Mouse (Mus musculus) common myeloid progenitor, adult 5-6 weeks (primary cell): Measurements from ENCODE around the gene Cdc7. TPM values are rescaled to one million over a fixed set of nuclear protein-coding genes. Genes with fewer than 3 reads are reported as not detected.
A peak's percentile ranks its signal among the peaks of the same experiment; 100 is the strongest.
"Not testable (repeated sequence)": the region's sequence is repeated elsewhere in the genome, so short reads cannot be mapped to it uniquely, and the experiment has no call there.

Source experiments
- ATAC-seq: replicated peaks from 2 replicates; pipeline ENCODE4 v1.8.0; 2016; ENCODE audit warnings: low read depth, mild to moderate bottlenecking, moderate TSS enrichment, inconsistent platforms; ENCODE audit not compliant: poor library complexity, severe bottlenecking
- total RNA-seq: library from RNA; stranded (forward); fragments of 200-1000, 187-1606 nt; gene quantifications from 2 replicates; pipeline ENCODE4 v1.2.3, GENCODE M21; 2017

The Cdc7 gene
- total RNA-seq = 36.8 and 47.8 TPM in 2 replicates

DNA sequence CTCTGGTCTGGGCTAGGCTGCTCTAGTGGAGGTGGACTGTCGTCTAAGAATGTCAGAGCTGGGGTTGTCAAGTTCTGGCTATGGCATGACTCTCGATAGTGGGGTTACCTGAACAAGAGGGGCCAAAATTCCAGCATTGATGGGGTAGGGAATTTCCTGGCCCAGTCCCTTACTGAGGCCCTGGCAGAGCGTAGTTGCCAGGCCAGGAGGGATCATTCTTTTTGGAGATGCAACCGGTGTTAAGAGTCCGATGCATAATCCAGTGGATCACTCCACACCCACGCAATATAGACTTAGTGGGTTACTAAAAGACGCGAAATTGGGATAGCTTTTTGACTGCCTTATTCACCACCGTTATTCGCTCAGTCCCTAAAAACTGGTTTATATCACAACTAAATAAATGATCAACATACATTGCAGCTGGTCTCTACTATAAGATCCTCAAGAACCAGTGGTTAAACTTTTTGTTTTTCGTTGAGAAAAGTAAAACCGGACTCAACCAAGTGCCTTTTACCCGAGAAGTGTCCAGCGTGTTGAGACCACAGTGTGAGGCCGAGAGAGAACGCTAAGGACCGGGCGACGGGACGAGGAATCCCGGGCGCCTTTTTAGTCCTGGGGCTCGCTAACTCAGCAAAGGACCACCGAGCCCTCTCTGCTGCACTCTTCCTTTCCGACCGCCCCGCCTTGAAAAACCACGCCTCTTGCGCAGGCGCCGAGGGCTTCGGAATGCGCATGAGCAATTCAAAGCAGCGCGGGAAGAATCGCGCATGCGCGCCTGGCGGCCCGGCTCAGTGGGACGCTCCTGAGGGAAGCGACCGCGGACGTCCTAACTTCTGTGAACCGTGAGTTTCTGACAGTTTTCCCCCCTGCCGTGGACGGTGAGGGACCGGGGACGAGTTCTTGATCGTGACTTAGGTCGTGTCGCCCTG lies at the start of gene Cdc7:
Gene Cdc7 (plus strand): TSS at position 739 of the 929 bp plus-strand sequence.
- peak; percentile 87 for ATAC-seq

DNA sequence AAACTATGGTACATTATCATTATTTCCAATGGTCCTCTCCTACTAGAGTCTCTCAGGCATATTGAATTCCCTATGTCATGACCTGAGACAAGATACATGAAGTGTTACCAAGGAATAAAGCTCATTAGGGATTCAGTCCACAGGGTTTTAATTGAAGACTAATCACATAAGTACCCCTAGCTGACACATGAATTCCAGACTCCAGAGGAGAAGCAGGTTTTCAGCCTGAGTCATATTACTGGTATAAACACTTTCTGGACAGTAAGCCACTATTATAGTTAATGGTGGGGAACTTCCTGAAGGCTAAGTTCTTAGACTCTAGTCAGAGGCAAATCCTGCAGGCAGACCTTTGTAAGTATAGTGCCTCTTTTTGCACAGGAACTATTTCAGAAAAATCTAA lies 44.8 kb upstream of the Cdc7 start:
- no peak for ATAC-seq

DNA sequence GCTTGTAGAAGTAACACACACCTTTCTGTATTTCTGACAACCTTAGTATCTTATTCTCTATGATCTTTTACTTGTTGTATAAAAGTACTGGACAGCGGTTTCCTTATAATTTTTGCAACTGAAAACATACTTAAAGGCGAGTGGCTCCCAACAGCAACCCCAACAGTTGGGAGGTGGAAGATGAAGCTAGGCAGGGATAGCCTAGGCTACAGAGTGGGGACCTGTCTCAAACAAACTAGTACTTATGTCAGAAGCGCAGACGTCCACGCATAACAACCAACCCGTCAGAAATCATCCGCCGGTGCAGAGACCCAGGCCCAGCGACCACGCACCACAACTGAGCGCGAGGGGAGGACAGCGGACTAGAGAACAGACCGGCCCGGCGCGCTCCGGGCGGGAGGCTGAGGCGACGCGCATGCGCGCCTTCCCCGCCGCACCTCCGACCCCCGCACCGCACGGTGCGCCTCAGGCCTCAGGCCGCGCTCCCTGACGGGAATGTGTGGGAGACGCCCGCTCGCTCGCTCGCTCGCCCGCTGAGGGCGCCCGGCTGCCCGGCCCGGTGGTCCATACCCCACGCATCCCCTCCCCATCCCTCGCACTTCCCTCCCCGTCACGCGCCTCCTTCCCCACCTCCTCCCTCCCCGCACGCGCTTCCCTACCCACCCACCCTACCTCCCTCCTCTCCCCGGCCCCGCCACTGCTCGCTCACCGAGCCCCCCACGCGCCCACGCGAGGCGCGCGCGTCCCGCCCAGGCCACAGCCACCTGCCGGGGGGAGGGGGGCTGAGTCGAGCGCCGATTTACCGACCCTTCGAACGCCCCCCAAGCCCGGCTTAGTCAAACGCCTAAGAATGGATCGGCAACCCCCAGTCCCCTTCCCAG lies 38.4 kb upstream of the Cdc7 start, which contains the start of gene Hfm1:
Gene Hfm1 (minus strand): TSS at position 834 of the 881 bp plus-strand sequence.
- peak; percentile 78 for ATAC-seq

DNA sequence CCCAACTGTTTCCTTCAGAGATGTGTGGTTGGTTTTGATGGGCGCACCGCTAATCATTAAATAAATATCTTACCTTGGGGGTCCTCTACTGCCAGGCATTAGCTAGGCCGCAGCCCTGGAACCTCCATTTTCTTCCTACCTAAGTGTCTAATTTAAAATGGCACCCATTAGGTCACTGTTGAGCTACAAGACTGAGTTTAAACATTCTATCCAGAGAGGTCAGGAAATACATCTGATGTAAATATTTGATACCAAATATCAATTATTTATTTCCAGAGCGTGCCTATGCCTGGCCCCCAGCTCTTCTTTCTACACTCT lies 37.8 kb upstream of the Cdc7 start:
- no peak for ATAC-seq

DNA sequence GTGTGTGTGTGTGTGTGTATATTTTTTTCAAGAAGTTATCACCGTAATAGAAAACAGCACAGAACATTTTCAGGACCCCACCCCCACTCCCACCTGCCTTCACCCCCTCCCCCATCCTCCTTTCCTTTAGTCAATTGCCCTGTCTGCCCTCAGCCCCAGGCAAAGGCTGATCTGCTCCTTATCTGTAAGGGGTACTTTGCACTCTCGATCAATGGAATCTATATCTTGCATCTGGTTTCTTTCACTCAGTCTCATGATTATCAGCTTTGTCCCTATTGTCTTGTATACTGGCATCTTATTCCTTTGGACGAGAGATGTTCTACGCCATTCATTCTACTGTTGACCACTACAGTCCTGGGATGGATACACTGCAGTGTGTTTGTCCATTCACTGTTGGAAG lies 36.1 kb upstream of the Cdc7 start:
- no peak for ATAC-seq

DNA sequence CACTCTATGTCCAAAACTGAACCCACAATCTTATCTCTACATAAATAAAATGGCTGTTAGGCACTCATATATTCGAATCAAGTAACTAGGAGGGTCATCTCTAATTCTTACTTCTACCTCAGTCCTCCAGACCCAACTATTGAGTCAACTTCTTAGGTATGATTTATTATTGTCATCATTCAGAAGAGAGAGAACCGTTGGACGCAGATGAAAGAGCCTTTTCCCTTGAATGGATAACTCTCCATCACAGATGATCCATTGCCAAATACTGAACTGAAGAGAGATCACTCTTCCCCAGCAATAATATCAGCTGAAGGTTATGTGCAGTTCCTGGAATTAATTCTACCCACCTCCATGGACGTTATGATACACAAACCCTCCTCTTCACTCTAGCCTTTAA lies 17.8 kb upstream of the Cdc7 start:
- ATAC-seq = no peak

DNA sequence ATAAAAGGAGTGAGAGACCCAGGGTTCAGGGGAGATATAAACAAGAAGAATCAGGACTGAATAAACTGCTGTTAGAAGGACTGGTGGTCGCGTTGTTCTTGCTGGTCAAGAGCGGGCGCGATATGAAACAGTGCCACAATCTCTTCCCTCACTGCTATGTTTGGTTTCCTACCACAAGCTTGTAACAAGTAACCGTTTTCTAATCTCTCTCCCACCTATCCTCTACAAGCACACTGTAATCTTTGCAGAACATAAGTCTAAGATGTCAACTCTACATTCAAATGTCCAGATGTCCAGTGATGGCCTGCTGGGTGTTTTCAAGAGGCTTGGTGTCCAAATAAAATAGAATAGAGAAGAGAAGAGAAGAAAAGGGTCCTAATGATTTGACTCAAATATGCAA lies 15.4 kb upstream of the Cdc7 start:
- ATAC-seq = no peak

DNA sequence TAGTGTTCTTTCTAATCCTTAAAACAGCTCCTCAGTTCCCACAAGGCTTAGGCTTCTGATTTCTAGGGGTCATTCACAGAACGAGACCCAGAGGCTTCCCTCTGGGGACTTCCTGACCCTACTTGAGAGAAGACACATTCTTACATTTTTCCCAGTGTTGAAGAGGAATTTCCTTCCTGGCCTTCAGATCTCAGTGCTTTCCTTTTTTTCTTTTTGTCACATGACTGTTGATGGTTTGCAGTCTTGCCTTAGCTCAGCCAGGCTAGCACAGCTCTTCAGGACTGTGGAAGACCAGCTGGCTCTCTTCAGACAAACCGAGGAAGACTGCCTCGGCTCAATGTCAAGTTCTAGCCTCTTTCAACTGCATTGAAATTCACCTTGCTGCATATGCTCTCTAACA lies 7.7 kb upstream of the Cdc7 start:
- ATAC-seq = no peak

DNA sequence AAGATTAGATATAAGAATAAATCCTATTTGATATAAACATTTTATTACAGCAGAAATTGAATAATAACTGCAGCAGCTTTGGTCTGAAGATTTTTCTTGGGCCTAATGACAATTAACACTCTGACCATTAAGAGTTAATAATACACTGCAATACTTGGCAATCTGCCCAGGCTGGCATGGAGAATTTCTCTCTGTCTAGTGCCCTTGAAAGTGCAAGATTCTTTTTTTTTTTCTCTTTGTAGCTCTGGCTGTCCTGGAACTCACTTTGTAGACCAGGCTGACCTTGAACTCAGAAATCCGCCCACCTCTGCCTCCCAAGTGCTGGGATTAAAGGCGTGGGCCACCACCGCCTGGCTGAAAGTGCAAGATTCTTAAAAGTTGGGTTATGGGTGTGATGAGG lies 5.1 kb upstream of the Cdc7 start:
- ATAC-seq = no peak

DNA sequence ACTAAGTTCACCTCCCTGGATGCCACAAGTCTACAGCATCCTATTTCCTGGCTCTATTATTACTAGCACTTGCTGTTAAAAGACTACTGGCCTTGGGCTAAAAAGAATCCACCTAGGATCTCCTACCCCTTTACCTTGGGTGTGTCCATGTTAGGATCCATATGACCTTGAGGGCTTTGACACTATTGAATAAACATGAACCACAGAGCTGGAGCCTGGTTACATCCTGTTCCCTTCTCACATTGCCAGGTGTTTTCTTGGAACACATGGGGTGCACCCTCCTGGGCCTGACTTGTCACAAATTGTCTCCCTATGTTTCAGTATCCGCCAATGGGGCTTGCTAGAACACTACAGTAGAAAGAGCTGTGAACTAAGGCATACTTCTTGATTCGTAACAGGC lies 3.7 kb upstream of the Cdc7 start:
- ATAC-seq = no peak

DNA sequence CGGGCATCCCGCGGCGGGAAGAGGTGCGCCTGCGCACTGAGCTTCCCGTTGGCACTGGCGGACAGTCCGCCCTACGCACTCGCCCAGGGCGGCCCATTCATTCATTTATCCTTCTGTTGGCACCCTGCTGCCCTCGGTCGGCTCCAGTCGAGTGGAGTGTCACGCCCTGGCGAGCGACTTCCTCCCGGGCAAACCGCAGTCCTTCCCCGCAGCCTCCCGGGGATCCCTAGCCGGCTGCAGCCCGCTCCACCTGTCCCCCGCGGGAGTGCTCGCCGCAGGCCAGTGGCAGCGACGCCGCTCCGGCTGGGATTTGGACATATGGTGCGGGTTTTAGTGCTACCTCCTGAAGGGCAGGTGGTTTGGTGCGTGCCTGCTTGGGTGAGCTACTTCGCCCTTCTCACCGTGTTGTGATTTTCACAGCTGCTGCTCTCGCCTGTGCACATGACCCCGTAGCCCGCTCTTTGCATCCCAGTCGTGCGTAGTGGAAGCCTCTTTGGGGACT lies 442 bp downstream of the Cdc7 start:
- peak; percentile 78 for ATAC-seq

DNA sequence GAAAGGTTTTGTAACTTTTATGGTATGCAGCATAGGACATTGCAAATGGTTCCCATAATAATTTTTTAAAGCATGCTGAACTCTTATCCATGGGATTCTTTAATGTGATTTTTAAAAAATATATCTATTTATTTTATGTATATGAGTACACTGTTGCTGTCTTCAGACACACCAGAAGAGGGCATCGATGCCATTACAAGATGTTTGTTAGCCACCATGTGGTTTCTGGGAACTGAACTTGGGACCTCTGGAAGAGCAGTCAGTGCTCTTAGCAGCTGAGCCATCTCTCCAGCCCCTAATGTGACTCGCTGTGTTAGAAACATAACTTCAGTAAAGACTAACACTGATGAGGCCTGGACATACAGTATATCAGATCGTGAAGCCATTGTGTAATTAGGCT lies 2.3 kb downstream of the Cdc7 start:
- no peak for ATAC-seq

DNA sequence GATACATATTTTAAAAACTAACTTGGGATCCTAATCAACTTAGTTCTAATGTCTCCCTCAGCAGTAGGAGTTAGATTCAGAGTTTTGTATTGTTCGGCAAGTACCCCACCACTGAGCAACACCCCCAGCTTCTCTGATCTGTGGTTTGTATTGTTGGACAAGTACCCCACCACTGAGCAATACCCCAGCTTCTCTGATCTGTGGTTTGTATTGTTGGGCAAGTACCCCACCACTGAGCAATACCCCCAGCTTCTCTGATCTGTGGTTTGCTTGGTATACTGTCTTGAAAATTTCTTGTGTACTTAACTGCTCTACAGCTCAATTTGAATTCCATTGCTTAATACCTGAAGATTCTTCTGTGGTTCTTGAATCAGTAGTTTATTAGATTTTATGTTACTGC lies 3.5 kb downstream of the Cdc7 start:
- ATAC-seq = no peak

DNA sequence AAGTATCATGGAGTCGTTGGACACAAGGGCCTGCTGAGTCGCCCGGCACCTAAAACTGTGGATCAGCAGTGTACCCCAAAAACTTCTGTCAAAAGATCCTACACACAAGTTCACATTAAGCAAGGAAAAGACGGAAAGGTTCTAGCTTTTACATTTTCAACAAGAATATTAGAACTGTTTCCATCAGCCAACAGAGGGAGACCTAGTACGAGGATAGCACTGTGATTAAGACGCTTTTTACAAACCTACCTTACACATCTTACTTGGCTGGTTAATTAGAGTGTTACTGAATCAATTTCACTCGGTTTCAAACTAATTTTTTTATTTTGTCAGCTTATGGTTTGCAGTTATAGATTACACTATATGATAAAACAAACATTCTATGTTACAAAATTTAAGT lies 9.8 kb downstream of the Cdc7 start:
- no peak for ATAC-seq

DNA sequence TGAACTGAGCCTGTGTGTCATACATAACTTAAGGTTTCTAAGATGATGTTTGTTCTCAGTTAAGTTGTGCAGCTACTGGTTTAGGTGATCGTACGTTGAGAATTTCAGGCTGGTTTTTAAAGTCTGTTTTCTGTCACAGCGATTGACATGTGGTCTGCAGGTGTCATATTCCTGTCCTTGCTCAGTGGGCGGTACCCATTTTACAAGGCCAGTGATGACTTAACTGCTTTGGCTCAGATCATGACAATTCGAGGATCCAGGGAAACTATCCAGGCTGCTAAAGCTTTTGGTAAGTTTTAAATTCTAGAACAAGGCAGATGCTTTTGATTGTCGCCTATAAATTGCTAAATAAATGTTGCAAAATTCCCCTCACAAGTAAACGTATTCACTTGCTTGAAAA lies 15.0 kb downstream of the Cdc7 start:
- no peak for ATAC-seq

DNA sequence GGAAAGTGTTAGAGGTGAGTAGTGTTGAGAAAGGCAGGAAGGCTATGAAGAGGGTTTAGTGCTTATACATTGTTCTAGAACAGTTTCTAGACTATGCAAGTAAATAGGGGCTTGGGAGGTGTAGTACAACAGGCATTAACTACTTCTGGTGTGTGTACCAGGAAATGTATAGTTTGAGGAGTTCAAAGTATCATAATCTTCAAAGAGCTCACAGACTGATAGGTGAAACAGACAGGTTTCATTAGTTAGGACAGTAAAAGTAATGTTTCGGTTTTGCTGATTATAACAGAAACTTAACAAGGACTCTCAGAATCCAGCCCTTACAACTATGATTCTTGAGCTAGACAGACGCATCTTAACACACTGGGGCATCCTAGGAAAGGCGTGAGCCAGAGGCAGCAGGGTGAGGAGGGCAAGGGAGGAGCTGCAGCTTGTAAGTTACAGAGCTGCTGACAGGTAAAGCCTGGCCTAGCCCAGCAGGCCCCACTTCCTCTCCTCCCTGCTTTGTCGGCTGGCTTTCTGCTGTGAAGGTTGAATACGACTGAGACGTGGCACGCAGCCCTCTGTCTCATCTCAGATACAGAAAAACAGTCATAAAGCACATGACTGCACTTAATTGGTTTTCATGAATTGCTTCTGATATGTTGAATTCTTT lies 18.3 kb downstream of the Cdc7 start:
- no peak for ATAC-seq

DNA sequence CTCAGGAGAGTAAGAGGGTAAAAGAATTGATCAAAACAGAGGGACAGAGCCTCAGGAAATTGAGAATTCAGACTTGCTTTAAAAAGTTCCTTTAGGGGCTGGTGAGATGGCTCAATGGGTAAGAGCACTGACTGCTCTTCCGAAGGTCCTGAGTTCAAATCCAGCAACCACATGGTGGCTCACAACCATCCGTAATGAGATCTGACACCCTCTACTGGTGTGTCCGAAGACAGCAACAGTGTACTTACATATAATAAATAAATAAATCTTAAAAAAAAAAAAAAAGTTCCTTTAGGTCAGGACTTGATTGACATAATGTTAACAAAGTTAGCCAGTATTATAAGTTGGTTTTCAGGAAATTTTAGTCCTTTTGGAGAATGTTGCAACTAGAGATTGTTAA lies 20.8 kb downstream of the Cdc7 start:
- ATAC-seq = not testable (repeated sequence)

DNA sequence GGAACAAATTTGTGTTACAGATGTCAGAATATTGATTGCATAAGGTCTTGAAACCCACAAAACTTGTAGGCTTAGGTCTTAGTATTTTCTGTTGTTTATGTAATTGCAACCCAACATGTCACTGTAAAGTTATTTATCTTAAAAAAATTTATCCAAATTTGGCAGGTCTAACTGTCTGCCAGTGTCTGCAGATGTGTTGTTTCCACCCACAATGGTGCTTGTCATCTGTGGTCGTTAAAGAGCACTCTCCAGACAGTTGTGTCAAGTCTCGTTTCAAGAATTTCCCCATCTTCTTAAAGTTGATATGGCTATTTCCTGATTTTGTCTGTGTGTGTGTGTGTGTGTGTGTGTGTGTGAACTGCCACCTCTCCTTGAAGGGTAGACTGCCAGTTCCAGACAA lies 21.5 kb downstream of the Cdc7 start:
- ATAC-seq = no peak; the same call in 1 of the 2 replicates

DNA sequence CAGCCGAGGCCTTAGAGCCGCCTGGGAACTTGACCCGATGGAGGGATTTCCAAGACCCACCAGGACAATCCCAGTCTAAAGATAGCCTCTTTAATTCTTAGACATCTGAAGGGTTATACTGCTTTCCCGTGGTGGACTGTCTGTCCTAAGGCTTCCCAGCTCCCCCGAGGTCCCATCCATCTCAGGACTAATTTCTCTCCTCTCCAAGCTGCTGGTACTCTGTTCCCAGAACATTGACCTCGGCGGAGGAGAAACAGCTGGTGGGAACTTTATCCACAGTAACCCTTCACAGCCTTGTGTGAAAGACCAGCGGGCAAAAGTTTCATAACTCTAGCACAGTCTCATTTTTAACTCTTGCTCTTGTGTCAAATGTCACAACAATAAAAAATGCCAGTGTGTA lies 25.1 kb downstream of the Cdc7 start:
- ATAC-seq = no peak

DNA sequence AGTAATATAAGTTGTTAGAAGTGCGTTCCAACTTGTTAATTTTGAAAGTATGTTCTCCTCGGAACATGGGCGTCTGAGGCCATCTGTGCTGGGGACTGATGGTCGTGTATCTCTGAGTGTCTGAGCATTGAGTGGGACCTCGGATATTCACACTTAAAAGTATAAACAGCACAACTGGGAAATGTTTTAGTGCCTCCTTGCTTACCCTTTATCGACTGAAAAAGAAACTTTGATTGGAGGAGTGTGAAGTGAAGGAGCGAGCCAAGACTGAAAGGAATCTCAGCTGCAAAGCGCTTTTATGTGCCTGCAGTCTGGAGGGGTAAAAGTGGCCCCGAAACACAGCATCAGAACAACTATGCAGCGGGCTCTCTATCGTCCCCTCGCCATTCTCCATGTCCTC lies 25.7 kb downstream of the Cdc7 start:
- ATAC-seq = no peak
